Mouse (Mus musculus): ENCODE data around the gene Hist1h2bh.

The Hist1h2bh gene

DNA sequence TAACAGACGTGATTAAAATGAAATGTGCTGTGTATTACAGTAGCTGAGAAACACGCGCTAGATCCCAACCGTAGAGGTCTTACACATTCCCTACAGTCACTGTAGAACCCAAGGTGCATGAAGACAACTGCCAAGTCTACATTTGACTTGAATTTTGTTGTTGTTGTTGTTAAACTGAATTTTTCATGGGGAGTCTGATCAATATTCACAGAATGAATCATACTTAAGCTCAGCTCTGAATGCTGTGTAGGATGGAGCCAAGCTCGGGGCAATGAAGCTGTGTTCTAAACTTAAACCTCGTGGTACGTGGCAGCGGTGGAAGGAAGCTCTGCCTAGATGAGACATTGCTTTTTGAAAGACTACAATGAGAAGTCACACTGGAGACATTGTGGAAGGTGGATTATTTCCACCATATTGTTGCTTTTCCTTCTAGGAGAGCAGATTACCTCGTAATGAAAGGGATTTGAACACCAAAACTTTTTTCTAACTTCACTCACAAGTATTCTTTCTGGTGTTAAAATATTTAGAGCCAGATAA lies 41.1 kb downstream of the Hist1h2bh start:
- DNase-seq, result no peak

DNA sequence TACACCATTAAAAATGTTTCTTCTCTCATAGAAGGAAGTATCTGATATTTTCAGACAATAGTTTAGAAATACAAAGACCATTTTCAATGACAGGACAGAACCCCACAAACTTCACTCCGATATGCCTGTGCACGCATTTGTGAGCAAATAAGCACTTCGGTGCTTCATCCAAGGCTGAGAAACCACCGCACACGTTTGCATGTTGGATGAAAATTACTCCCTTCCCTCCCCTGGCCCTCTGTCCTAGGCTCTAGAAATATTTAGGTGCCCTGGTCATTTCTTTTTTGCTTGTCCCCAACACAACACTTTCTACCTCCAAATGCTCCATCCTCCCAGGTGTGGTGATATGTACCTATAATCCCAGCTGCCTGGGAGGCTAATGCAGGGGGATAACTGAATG lies 41.7 kb downstream of the Hist1h2bh start:
- DNase-seq, result no peak

GRCm38 (mm10) chr13:23500424-23501200 lies 42.6 kb downstream of the Hist1h2bh start:
- DNase-seq, result peak; percentile 42 to 64

DNA sequence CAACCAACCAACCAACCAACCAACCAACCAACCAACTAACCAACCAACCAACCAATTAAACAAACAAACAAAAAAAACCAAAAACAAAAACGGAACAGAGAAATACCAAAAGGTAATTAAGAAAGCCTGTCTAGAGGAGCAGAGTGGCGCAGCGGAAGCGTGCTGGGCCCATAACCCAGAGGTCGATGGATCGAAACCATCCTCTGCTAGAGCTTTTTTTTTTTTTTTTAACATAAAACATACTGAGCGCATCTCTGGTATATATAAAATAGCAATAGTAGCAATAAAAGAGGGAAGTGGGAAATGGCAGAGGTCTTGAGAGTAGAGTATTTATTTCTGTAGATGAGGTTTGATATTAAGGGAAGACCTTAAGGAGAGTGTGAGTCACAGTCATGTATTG lies 43.2 kb downstream of the Hist1h2bh start:
- DNase-seq, result no peak

DNA sequence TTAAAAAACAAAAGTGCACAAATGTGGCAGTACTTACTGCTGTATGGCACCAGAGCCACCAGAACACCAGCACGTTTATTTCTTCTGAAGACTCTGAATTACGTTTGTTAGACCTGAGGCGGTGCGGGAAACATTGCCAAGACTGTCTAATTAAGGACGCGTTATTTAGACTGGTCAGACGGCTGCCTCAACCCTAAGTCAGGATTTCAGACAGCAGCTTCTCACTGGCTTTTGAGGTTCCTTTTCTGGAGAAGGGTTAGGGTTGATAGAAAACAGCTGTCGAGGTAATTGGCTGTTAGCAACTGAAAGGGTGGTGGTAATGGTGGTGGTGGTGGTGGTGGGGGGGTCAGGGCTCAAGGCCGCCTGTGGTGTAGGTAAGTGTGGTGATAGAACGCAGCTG lies 44.5 kb downstream of the Hist1h2bh start:
- no peak for DNase-seq

DNA sequence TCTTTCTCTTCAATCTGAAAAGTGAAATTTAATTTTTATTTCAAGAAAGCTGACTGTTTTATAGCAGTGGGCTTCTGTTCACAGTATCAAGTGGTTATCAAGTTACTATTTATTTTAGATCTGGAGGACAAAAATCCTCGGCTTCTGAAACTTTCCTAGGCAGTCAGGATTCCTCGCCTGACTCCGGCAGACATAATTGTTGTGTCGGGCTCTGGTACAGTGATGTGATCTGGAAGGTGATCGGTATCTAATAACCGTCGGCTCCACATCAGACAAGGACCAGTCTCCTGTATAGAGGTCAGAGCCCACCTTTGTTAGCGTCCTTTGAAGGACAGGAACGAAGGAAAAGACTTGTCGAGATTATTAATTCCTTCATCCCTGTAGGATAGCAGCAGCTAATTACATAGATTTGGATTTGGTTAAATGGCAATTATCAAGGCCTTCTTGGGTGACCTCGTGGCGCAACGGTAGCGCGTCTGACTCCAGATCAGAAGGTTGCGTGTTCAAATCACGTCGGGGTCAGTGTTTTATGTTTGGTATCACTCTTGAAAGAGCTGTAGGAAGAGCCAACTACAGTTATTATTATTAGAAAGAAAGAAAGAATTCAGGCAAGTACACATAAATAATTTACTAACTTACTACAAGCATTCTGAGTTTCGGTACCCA lies 45.4 kb downstream of the Hist1h2bh start:
- peak in 1 of 2 experiments; percentile 23 for DNase-seq

- DNase-seq, result no peak
These were observed 47.7 kb downstream of the Hist1h2bh start for GRCm38 (mm10) chr13:23495526-23495925.

GRCm38 (mm10) chr13:23491990-23492389 lies 51.2 kb downstream of the Hist1h2bh start:
- no peak for DNase-seq

All from lung, postnatal 4 days (tissue).